Comparison of ENCODE assay signal across 8 mouse cellular contexts in genomic region chr6:126702116-126702515, GRCm38 (mm10). TPM values are rescaled to one million over a fixed set of nuclear protein-coding genes. Genes with fewer than 3 reads are reported as not detected.
A peak's percentile ranks its signal among the peaks of the same experiment; 100 is the strongest.
DNase-seq lines count a peak whose midpoint lies in the region; ATAC-seq and TF ChIP-seq lines count a peak whose summit lies in the region.

No protein-coding gene starts in this region.

- WGBS in forebrain, embryonic 12.5 days: 2% methylated on average over 12 of the region's 12 CpGs
- WGBS in liver, postnatal 0 days (ENCODE audit: insufficient replicate concordance): 2% methylated on average over 12 of the region's 12 CpGs
- 5% methylated on average over 12 of the region's 12 CpGs for WGBS in neural tube, embryonic 13.5 days

- TF ChIP-seq EP300 in liver, postnatal 0 days (IDR thresholded peaks at IDR 0.05; ENCODE audit: low read depth): no peak

- intact Hi-C loops in heart, postnatal 10 days (cut with DNase I): loop anchor here (1.0 to 5.0 kb wide), 3 partner anchors 60 to 203 kb away; no protein-coding TSS in a partner anchor

- 0 out of 2 replicates have a peak overlapping the region, but pooled peaks have one; percentile 25 for H3K9ac ChIP-seq in forebrain, embryonic 12.5 days
- no peak overlapping the region for H3K9ac ChIP-seq in liver, postnatal 0 days (replicated peaks)
- H3K9ac ChIP-seq in neural tube, embryonic 13.5 days: peak overlapping the region; percentile 58; the same call in 1 of the 2 replicates

- ATAC-seq in forebrain, embryonic 12.5 days (ENCODE audit: low FRiP score): peak; percentile 76
- no peak for ATAC-seq in liver, postnatal 0 days
- ATAC-seq in neural tube, embryonic 13.5 days (ENCODE audit: low read depth): peak; percentile 83

- H3K4me3 ChIP-seq in brown adipose tissue, adult 24 weeks (ENCODE audit: insufficient read depth, low read depth, low read length): peak overlapping the region; percentile 52
- no peak overlapping the region for H3K4me3 ChIP-seq in forebrain, embryonic 12.5 days (replicated peaks)
- peak overlapping the region; percentile 27; the same call in 1 of the 2 replicates for H3K4me3 ChIP-seq in liver, postnatal 0 days (ENCODE audit: low read depth, low read length)
- H3K4me3 ChIP-seq in neural tube, embryonic 13.5 days: no peak overlapping the region

- H3K4me1 ChIP-seq in brown adipose tissue, adult 24 weeks (ENCODE audit: control insufficient read depth, insufficient read depth, insufficient read length, low read length): no peaks in the 10 kb centered on the region
- H3K4me1 ChIP-seq in forebrain, embryonic 12.5 days: peaks cover 7% of the 10 kb centered on the region; the same call in 1 of the 2 replicates
- 0 out of 2 replicates have a peak, but pooled peaks cover 3% of the 10 kb centered on the region for H3K4me1 ChIP-seq in liver, postnatal 0 days (ENCODE audit: insufficient read depth)
- H3K4me1 ChIP-seq in neural tube, embryonic 13.5 days (replicated peaks): peaks cover 11% of the 10 kb centered on the region

- H3K9me3 ChIP-seq in forebrain, embryonic 12.5 days: no peaks in the 10 kb centered on the region
- H3K9me3 ChIP-seq in liver, postnatal 0 days (ENCODE audit: low read length): no peaks in the 10 kb centered on the region
- H3K9me3 ChIP-seq in neural tube, embryonic 13.5 days: no peaks in the 10 kb centered on the region

- peak; percentile 81 for TF ChIP-seq CTCF in liver, postnatal 0 days (IDR thresholded peaks at IDR 0.05; ENCODE audit: low read depth)

- peaks cover 24% of the 10 kb centered on the region for H3K27me3 ChIP-seq in forebrain, embryonic 12.5 days
- H3K27me3 ChIP-seq in liver, postnatal 0 days (ENCODE audit: insufficient read depth, low read length): peaks cover 5% of the 10 kb centered on the region; the same call in 1 of the 2 replicates
- H3K27me3 ChIP-seq in neural tube, embryonic 13.5 days: 0 out of 2 replicates have a peak, but pooled peaks cover 2% of the 10 kb centered on the region

- no peaks in the 10 kb centered on the region for H3K36me3 ChIP-seq in forebrain, embryonic 12.5 days (replicated peaks)
- H3K36me3 ChIP-seq in liver, postnatal 0 days (replicated peaks; ENCODE audit: insufficient read depth, low read length): no peaks in the 10 kb centered on the region
- no peaks in the 10 kb centered on the region for H3K36me3 ChIP-seq in neural tube, embryonic 13.5 days

- no peak overlapping the region for H3K27ac ChIP-seq in brown adipose tissue, adult 24 weeks (replicated peaks; ENCODE audit: low read depth, low read length)
- H3K27ac ChIP-seq in forebrain, embryonic 12.5 days: no peak overlapping the region
- no peak overlapping the region for H3K27ac ChIP-seq in liver, postnatal 0 days (ENCODE audit: low read depth)
- no peak overlapping the region for H3K27ac ChIP-seq in neural tube, embryonic 13.5 days (replicated peaks)

- peak overlapping the region; percentile 43 for H3K4me2 ChIP-seq in forebrain, embryonic 12.5 days
- peak overlapping the region; percentile 72 for H3K4me2 ChIP-seq in liver, postnatal 0 days (ENCODE audit: low read depth, low read length)
- H3K4me2 ChIP-seq in neural tube, embryonic 13.5 days: peak overlapping the region; percentile 35

- DNase-seq in CD4-positive, CD25-positive, alpha-beta regulatory T cell, adult 2 months (ENCODE audit: low read depth, low spot score): peak; percentile 65
- peak; percentile 74 to 82 for DNase-seq in heart, postnatal 10 days
- peak; percentile 94 for DNase-seq in layer of hippocampus, adult 11-12 months (ENCODE audit: low spot score)
- peak; percentile 65 for DNase-seq in liver, postnatal 0 days
- DNase-seq in testis, postnatal 14 days (ENCODE audit: low spot score): peak; percentile 65

RNA-seq across cellular contexts. Expression of gene Kcna6, which starts 38.4 kb away (rescaled TPM):
- polyA plus RNA-seq in brown adipose tissue, adult 24 weeks (2012; ENCODE audit: insufficient read depth, insufficient read length, missing spikeins): 0.63 and 0.87 TPM in 2 replicates
- polyA plus RNA-seq in forebrain, embryonic 12.5 days (2016; fragmentation: Nextera tagmentation; extraction: Ambion mirVana): 5.9 and 6.3 TPM in 2 replicates
- 1 to 10 TPM; 2.3 to 2.4 TPM for total RNA-seq in heart, postnatal 10 days (2021)
- 0.05 TPM in 1 of 2 replicates, not detected in the other for polyA plus RNA-seq in liver, postnatal 0 days (2015; fragmentation: Nextera tagmentation; extraction: Ambion mirVana)
- 19.9 and 26.1 TPM in 2 replicates for polyA plus RNA-seq in neural tube, embryonic 13.5 days (2015; fragmentation: Nextera tagmentation; extraction: Ambion mirVana)

RNA-seq across cellular contexts. Expression of gene Kcna1, which starts 55.9 kb away (rescaled TPM):
- polyA plus RNA-seq in brown adipose tissue, adult 24 weeks (2012; ENCODE audit: insufficient read depth, insufficient read length, missing spikeins): 0.92 and 1.8 TPM in 2 replicates
- 0.74 and 1.5 TPM in 2 replicates for polyA plus RNA-seq in forebrain, embryonic 12.5 days (2016; fragmentation: Nextera tagmentation; extraction: Ambion mirVana)
- total RNA-seq in heart, postnatal 10 days (2021): 1 to 10 TPM in 1 of 2 experiments, under 1 TPM in 1; 0.89 to 2.5 TPM
- not detected in 2 replicates for polyA plus RNA-seq in liver, postnatal 0 days (2015; fragmentation: Nextera tagmentation; extraction: Ambion mirVana)
- polyA plus RNA-seq in neural tube, embryonic 13.5 days (2015; fragmentation: Nextera tagmentation; extraction: Ambion mirVana): 4.5 and 5.6 TPM in 2 replicates

Comparison
In these comparisons a context has a peak if more than half of its experiments do, and no peak if none do; other contexts are left out.
1. H3K4me3 ChIP-seq: peak in brown adipose tissue, adult 24 weeks (single experiment) and liver, postnatal 0 days (single experiment); none in forebrain, embryonic 12.5 days (single experiment) and neural tube, embryonic 13.5 days (single experiment).
2. Peak in every context shown above with its lines, with median percentiles within 50 percentile points of each other: DNase-seq and H3K4me2 ChIP-seq.